Mouse (Mus musculus) MEL (cell line): ENCODE results near the gene Olfr1308.

Source experiments
- CHD2 ChIP-seq: IDR thresholded peaks from 2 replicates; pipeline ENCODE4 v1.6.1; 2011; ENCODE audit warnings: low read length, improper control_type of control experiment
- CTCF ChIP-seq, 3 experiments: IDR thresholded peaks in 2 of 3; conservative IDR thresholded peaks in 1 of 3; 2 replicates each; pipeline ENCODE4 v1.5.1; 2011 to 2012; ENCODE audit warnings: low read length in 3 of 3, low read depth in 2 of 3, mild to moderate bottlenecking in 2 of 3, improper control_type of control experiment in 1 of 3, inconsistent platforms in 1 of 3, mixed read lengths in 1 of 3, moderate library complexity in 1 of 3; ENCODE audit not compliant: control insufficient read depth in 1 of 3, insufficient read depth in 1 of 3, poor library complexity in 1 of 3, severe bottlenecking in 1 of 3
- E2F4 ChIP-seq: IDR thresholded peaks from 2 replicates; pipeline ENCODE4 v1.6.1; 2011; ENCODE audit warnings: low read depth, low read length, improper control_type of control experiment, borderline replicate concordance
- MAFK ChIP-seq: IDR thresholded peaks from 2 replicates; pipeline ENCODE4 v1.6.1; 2011; ENCODE audit warnings: low read depth, mild to moderate bottlenecking, low read length, improper control_type of control experiment, borderline replicate concordance
- MAZ ChIP-seq: IDR thresholded peaks from 2 replicates; pipeline ENCODE4 v1.6.1; 2012; ENCODE audit warnings: low read depth, mild to moderate bottlenecking, inconsistent platforms, low read length, improper control_type of control experiment
- POLR2A ChIP-seq, 2 experiments: IDR thresholded peaks; 2 replicates each; pipeline ENCODE4 v1.6.1; 2011 to 2012; ENCODE audit warnings: low read length in 2 of 2, mild to moderate bottlenecking in 2 of 2, control low read depth in 1 of 2, improper control_type of control experiment in 1 of 2, low read depth in 1 of 2, moderate library complexity in 1 of 2; ENCODE audit not compliant: control insufficient read depth in 1 of 2, insufficient read depth in 1 of 2, poor library complexity in 1 of 2
- RAD21 ChIP-seq: IDR thresholded peaks from 2 replicates; pipeline ENCODE4 v1.6.1; 2011; ENCODE audit warnings: mild to moderate bottlenecking, low read depth, low read length, improper control_type of control experiment
- TBP ChIP-seq: IDR thresholded peaks from 2 replicates; pipeline ENCODE4 v1.8.0; 2011; ENCODE audit warnings: low read depth, low read length, improper control_type of control experiment
- ZKSCAN1 ChIP-seq: IDR thresholded peaks from 2 replicates; pipeline ENCODE4 v1.6.1; 2012; ENCODE audit warnings: low read depth, mild to moderate bottlenecking, inconsistent platforms, low read length, improper control_type of control experiment, moderate library complexity

DNA sequence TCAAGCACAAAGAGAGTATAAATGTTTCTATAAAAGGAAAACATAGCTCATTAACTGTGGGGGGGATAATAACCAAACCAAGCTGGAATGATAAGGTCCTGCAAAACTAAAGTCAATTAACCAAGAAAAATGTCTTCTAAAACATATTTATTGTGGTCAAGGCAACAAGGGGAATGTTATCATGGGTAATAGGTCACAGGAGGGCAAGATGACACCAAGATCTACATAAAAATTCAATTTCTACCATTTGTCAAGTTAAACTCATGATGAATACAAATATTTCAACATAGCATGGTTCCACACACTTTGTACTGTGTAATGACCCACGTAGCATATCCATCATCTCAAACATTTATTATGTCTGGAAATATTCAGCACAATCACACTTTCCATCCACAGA is 25.4 kb upstream of the Olfr1308 start, which contains the start of gene Olfr1309:
- TF ChIP-seq CTCF (IDR thresholded peaks at IDR 0.05 in 2 of 3, conservative IDR thresholded peaks at IDR 0.05 in 1 of 3; ENCODE audit: control insufficient read depth in 1 of 3, insufficient read depth in 1 of 3, low read depth in 2 of 3, low read length in 3 of 3, poor library complexity in 1 of 3, severe bottlenecking in 1 of 3) (no peak), POLR2A (IDR thresholded peaks at IDR 0.05; ENCODE audit: control insufficient read depth in 1 of 2, insufficient read depth in 1 of 2, low read depth in 1 of 2, low read length in 2 of 2, poor library complexity in 1 of 2) (no peak), CHD2 (no peak), RAD21 (no peak), E2F4 (no peak), TBP (no peak), ZKSCAN1 (no peak), MAFK (no peak), MAZ (no peak)
